Mouse (Mus musculus) CD8-positive naive resting alpha-beta T cell, adult 2 months (primary cell): ENCODE results near the gene Dyrk2.

ENCODE experiments used
- DNase-seq, 2 experiments: peaks; one replicate each; pipeline ENCODE4 v3.0.0; 2022; ENCODE audit warnings: low read depth in 2 of 2, low spot score in 2 of 2

Gene Dyrk2

DNA sequence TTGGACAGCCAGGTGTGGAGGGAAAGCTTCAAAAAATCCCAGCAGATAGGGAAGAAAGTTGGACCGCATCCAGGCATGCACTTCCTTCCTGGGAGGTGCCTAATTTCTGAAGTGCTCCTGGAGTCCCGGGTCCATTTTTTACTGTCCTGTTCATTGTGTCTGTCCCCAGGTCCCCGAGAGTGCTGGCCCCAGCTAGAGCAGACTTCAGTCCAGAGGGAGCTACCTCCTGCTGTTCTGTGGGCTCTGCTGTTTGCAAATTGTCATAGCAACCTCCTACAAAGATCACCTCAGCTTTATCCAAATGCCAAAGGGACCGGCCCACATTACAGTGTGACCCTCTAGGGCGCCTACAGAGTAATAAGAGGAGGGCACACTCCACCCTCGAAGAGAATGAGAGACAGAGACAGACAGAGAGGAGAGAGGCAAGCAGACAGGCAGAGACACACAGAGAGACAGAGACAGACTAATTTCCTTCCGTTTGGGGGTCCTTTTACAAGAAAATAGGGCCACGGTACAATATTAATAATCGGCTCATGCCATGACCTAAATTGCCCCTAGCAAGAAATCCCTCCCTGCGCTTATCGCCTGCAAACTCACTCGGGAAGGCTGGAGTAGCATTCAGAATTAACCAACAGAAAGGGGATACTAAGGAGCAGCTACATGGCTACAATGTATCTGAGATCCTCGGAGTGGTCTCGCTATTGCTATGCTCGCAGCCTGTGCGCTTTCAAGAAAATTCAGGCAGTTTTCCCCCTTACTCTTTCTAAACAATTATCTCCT, at the start of gene Dyrk2:
Gene Dyrk2 (minus strand): TSS at position 9 of the 780 bp plus-strand sequence.
- DNase-seq = no peak

DNA sequence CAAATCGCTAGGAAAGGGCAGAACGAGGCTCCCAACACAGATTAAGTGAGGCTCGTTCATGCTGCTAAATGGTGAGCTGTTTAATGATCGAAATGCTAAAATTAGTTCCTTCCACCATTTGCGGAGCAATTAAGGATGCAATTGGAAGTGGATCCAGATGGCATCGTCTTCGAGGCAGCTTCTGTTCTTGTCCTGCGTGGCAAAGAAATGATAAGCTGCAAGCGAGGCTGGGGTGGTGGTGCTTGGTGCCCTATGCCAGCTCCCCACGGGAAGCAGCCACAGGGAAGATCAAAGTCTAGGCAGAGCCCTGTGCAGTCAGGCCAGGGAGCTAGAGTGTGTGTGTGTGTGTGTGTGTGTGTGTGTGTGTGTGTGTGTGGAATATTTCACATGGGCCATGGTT, 32.6 kb upstream of the Dyrk2 start:
- no peak for DNase-seq

DNA sequence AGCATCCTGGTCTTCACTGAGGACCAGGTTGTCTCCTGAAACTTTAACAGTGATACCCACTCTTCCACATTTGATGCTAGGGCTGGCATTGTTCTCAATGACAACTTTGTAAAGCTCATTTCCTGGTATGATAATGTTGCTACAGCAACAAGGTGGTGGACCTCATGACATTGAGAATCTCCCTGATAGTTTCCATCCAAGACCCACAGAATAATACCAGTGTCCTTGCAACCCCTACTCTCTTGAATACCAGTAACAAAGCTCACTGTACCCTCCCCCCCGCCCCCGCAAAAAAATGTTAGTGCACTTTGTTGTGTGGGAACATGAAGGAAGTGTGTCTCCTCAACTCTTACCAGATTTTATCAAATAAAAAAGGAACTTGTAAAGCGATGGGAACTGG, 23.6 kb upstream of the Dyrk2 start:
- DNase-seq = no peak

DNA sequence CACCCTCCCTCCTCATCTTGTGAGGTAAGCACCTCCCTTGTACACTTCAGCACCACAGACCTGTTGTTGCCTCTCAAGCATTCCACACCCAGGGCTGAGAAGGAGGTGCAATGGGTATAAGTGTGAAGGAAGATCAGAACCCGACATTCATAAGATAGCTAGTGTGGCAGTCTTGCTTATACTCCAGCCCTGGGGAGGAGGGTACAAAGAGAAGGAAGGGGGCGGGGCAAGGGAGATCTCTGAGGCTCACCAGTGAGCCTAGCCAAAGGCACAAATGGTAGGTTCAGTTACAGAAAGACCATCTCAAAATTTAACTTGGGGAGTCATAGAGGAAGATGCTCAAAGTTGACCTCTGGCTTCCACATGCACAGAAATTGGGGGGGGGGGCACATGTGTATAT, 14.1 kb upstream of the Dyrk2 start:
- peak in 1 of 2 experiments; percentile 19 for DNase-seq

DNA sequence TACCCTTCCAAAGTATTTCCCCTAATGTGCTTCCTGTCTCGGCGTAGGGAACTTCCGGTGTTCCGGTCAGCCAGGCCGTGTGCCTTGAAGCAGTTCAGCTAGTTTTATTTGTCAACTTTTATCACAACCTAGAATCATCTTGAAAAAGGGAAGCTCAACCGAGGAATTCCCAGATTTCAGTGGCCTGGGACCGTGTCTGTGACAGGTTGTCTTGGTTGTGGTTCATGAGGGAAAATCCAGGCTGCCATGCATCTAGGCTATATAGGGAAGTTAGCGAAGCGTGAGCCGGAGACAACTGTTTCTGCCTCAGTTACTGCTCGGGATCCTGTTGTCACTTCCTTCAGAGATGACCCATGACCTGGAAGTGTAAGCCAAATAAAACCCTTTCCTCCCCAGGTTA, 13.3 kb upstream of the Dyrk2 start:
- DNase-seq = no peak

DNA sequence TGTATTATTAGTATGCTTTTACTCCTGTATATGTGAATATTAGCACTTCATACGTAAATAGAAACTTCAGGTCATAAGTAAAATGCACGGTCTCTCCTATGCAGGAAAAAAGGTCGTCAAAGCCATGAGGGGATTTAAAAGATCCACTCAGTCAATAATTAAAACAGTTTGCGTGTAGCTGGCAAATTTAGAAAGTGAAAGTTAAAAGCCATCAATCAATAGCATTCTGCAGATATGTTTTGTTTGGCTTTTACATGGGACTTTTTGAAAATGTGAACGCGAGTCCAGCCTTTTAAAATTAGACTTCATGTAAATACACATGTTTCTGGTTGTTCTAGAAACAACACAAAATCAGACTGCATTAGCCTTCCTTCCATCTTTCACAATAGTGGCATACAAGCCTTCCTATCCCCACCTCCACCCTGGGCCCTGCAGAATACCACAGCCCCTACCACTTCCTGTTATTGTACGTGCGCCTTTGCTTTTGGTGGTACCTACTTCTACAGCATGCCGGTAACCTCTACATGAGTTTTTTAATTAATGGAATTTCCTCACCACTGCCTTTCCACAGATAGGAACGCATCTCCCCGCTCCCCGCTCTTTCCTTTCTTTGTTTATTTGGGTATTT, 12.4 kb upstream of the Dyrk2 start:
- peak; percentile 87 to 94 for DNase-seq

DNA sequence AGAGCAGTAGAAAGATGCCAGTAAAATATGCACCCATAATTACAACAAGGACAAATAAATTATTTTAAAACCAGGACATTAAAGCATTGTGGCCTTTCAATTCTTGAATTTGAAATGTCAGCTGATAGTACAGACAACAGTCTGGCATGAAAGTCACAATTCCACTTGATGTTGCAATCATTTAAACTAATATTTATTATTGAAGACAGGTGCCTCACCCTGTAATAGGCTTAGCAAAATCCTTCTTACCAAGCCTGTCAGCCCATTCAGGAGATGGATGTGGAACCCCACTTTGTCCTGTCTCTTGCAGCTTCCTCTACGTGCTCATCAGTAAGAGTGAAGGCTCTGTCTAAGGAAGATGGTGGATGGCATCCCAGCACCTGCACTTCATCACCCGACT, 10.8 kb upstream of the Dyrk2 start:
- DNase-seq = no peak

DNA sequence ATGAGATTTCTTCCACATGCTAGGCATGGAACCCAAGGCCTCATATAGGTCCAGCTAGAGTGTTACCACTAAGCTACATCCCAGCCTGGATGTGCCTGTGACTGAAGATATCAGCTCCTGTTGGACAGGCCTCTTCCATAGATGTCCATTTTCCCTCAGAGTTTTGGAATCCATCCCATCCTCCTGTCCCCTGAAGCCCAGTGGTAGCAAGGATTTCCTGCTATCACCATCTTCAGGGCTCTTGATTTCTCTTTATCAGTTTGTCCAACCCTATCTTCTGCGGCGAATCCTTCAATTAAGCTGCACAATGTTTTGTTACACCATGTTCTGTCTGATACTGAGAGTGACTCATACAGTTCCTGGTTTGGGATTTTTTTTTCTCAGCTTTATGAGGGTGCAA, 2.2 kb upstream of the Dyrk2 start:
- DNase-seq = no peak

DNA sequence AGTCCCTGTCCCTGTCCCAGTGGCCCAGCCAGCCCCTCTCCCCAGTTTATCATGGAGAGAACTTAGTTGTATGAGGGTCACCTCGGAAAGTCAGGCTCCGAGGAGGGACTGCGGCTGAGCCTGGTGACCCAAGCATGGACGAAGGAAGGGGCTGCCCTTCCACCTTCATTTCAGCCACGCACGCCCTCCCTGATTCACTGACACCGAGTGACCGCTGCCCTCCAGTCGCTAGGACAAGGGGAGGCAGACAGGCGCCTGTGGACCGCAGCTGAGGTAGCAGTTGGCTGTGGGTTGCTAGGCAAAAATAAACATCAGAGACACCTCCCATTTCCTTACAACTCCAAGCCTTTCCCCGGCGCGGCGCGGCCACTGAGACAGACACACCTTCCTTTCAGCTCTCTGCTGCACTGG, 413 bp downstream of the Dyrk2 start:
- DNase-seq = peak; percentile 64 to 66

DNA sequence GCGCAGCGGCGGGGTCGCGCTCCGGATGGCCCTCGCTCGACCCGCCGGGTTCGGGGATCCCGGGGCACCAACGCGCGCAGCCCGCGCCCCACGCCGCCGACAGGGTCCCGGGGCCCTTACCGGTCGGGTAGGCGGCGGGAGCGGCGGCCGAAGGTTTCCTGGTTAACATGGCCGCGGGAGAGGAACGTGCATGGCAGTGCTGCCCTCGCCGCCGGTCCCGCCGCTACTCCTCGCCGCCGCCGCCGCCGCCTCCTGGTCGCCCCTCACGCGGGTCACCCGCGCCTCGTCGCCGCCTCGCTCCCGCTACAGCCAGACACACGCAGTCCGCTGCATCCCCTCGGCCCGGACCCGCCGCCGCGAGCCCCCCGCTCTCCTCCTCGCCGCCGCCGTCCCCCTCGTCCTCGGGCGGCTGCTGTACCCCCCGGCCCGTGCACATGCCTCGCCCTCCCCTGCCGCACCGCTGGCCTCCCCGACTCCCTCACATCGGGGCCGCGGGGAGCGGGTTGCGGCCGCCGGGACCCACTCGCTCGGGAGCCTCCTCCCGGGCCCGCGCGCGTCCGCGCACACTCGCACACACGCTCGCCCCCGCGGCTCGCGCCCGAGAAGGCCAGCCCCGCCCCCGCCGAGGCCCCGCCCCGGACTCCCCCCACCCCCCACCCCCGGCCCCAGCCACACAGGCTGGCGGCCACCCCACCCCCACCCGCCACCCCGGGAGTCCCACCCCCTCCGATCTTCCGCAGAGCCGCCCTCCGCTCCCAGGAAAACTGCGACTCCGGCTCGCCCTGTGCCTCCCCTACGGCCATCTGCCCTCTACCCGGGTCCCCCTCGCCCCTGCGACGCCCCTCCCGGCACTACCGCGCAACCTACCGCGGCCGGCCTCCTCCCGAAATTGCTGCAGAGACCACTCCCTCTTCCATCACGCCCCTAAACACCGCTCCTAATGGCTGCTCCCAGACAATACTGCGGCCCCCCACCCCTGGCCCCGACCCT, 1.1 kb downstream of the Dyrk2 start:
- DNase-seq = peak; percentile 62 to 68

DNA sequence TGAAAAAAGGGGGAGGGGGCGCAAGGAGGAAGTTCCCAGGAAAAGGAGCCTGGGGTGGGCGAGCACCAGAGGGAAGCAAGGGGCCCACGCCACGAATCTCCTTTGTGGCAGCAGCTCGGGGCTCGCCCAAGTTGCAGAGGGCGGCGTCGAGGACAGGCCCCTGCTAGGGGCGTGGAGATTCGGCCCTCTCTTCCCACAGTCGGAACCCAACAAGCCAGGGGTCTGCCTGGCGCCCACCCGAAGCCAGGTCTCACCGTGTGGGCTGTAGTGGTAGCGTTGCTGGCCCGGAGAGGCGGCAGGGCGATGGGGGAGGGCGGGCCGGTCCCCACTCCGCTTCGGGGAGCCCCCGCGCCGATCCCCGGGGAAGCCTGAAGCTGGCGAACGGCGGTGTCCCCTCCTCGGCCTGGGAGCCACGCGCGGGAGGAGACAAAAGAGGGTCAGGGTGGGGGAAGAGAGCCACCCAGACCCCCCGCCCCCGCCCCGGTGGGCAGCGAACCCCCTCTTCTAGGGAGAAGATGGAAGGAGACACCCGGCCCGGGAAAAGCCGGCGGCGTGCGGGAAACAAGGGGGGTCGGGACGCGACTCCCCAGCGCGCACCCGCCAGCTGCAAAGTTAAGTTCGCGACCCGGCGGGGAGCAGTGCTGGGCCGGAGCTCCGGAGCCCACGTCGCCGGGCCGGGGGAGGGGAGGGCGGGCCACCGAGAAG, 2.0 kb downstream of the Dyrk2 start:
- DNase-seq = peak in 1 of 2 experiments; percentile 34

DNA sequence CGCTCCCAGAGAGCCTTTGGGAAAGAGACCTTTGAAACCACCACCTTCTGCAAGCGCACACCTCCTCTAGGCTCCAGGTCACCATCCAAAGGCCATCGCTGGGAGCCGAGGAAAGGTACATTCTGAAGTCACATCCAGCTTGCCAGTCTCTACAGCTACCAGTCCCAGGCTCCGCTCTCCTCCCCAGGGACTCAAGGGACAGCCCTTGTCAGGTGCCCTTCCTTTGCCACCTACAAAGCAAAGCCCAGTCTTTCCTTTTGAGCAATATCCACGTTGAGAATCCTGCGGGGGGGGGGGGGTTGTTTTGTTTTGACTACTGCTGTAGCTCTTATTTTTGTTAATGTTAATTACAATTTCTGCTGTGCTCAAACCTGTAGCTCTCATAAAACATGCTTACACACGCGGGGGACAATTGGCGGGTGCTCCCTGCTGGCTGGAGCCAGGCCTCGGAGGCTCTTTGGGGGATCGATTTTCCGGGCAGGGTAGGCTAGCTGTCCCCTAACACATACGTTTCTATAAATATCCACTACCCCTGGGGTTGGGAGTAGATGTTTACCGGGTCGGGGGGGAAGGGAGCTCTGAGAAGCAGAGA, 2.6 kb downstream of the Dyrk2 start:
- DNase-seq = no peak

DNA sequence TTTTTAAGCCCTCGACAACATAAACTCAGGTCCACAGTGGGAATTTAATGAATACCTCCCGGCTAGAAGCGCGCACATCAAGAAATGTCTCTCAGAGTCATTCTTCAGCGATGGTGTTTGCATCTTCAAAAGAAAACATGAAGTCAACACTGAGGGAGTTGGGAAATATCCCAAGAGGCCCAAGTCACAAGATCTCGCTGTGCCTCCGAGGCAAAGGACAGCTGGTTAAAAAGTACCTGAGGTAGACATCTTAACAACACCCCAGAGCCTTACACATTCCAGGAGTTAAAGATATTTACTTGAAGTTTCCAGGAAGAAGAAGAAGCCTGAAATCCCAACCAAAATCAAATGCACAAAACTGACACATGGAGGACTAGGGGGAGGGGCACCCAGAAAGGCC, 5.0 kb downstream of the Dyrk2 start:
- DNase-seq = no peak

DNA sequence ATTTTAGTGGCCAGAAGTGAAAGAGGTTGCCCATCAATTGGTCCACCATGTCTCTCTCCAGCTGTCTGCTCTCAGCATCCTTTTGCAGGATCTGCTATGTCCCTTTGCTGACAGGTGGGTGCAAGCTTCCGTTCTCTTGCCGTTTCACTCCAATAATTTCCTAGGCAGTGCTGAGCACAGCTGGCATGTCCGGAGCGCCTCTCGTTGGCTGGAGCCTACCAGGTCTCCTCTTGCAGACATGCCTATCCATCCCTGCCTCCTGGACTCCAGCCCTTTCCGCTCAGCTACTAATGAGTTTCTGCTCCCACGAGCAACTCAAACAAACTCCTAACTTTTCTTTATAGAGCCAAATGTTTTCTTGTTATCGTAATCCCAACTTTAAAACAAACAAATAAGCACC, 6.4 kb downstream of the Dyrk2 start:
- DNase-seq = no peak

DNA sequence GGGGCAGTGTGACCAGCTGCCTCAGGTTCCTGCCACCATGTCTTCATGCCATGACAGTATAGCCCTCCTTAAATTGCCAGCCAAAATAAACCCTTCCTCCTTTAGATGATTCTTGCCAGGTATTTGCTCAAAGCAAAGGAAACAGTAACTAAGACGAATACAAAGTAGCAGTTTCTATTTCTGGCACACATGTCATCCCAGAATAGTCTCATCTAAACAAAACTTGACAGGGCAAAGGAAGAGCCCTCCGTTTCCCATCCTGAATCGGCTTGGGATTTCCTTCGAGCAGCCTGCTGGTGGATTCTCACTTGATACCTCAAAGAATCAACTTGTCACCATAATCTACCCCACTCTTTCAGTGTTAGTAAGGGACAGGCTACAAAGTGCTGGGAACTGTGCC, 7.8 kb downstream of the Dyrk2 start:
- no peak for DNase-seq

DNA sequence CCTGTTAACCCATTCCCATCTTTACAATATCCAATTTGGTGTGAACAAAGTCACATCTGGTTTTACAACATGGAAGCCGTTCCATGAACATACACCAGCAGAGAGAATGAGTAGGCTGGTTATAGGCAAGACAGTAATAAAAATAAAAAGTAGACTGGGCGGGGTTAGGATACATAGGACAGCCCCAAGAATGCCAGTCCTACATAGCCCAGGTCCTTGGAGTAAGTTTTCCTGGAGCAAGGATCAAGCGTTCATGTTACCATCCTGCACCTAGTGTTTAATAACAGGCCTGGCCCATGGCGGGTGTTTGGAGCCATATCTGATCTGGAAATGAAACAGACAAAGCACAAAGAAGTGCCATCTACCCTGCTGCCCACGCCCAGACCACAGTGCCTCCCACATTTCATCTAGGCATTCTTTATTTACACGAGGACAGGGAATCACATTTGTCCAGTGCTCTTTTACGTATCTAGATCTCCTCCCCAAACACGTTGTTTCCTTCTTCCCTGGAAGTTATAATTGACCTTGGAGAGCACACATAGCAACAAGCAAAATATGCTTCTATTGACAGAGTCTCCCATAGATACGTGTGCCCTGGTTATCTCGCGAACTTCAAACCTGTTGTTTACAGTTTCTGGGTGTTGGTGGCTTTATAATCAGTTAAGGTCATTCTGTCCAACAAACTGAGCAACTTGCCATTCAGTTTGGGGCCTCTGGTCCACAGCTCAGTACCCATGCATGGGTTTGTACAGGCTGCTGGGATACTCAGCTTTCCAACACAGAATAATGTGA, 8.6 kb downstream of the Dyrk2 start:
- no peak for DNase-seq

DNA sequence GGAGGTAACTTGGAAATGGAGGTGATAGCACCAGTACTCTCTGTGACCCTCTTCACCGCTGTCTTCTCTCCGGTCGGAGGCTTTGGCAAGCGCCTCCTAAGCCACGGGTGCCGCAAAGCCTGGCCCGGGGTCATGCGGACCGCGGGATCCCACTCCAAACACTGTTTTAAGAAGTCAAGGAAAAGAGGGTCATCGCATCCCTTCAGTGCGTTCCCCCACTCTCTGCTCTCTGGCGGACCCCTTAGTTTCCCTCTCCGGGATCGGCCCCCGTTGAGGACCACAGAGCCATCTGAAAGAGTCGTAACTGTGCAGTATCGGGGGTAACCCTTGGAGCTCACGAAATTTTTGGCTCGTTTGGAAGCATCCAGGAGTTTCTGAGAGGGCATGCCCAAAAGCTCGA, 10.4 kb downstream of the Dyrk2 start:
- no peak for DNase-seq

DNA sequence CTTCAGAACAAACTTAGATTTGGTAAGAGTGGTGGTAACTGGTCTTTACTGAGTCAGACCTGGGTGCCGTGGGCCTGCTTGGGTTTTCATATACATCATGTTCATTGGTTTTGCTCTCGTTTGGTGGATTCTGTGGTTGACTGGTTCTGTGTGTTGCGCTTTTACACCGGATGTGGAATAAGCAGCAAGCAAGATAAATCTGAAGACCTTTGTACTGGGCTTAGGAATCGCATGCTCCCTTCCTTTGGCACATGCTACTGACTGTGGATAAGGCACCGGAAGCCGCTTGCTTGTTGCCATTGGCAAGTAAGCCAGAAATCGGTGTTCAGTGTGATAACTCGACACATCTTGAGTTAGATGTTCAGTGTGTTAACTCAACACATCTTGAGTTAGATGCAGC, 15.4 kb downstream of the Dyrk2 start:
- DNase-seq = peak; percentile 43 to 56

DNA sequence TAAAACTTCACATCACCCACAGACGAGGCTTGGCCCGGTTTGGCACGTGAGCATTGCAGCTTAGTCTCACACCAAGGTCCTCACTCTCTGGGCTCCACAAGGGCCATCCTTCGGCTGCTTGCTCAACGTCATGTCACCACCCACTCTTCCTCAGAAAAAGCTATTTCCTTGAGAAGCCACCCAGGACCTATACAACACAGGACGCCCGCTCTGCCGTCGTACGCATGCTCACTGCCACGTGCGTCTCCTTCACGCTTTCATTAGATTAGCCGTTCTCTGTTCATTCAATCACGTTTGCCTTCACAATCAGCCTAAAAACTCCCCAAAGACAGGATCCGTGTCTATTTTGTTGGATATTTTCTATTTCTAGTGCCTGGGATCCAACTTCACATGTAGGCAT, 17.5 kb downstream of the Dyrk2 start:
- no peak for DNase-seq

DNA sequence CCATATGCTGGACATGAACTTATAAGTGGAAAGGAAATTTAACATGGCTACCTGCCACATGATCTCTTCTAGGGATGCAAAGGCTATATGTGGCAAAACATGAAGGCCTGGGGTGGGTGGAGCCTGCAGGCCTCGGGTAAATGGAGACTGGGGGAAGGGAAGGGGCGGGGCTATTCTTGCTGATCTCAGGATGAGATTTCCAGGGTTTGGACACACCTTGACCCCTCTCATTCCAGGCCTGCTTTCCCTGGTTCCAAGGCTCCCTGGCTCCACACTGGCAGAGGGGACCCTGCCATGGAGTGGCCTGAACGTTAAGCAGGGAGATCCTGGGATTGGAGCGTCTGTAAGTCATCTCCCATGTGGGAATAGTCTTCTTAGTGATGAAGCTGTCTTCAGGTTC, 21.5 kb downstream of the Dyrk2 start:
- no peak for DNase-seq
